Mouse (Mus musculus): ENCODE results near the gene Mrps2.

GRCm38 (mm10) chr2:28456616-28457015 lies 11.2 kb upstream of the Mrps2 start:
- no peak for TF ChIP-seq POLR2AphosphoS2 (IDR thresholded peaks at IDR 0.05; ENCODE audit: insufficient read length, low read depth)
- TF ChIP-seq MAX (IDR thresholded peaks at IDR 0.05; ENCODE audit: low read depth): no peak
- TF ChIP-seq POLR2A (IDR thresholded peaks at IDR 0.05; ENCODE audit: insufficient read length, low read depth): no peak
- TF ChIP-seq E2F4 (IDR thresholded peaks at IDR 0.05; ENCODE audit: insufficient read depth): no peak
- no peak for TF ChIP-seq TCF3 (IDR thresholded peaks at IDR 0.05; ENCODE audit: insufficient read length, low read depth)
- no peak for TF ChIP-seq USF1 (IDR thresholded peaks at IDR 0.05; ENCODE audit: low read depth)
- TF ChIP-seq CEBPB (IDR thresholded peaks at IDR 0.05; ENCODE audit: insufficient read depth, poor library complexity, severe bottlenecking): no peak

Data from myocyte (in vitro differentiated cells).